Mouse (Mus musculus) spleen, postnatal 36 days (tissue): ENCODE measurements around the gene Pnpla5.
"Not testable (repeated sequence)": the region's sequence is repeated elsewhere in the genome, so short reads cannot be mapped to it uniquely, and the experiment has no call there.

Experiments
- DNase-seq, 2 experiments: peaks; one replicate each; pipeline ENCODE4 v3.0.0; 2022; ENCODE audit warnings: low spot score in 2 of 2, mixed read lengths in 1 of 2

The Pnpla5 gene

GRCm38 (mm10) chr15:84123075-84123474 lies at the start of gene Pnpla5:
TSS of gene Pnpla5 (minus strand) at chr15:84123175.
- DNase-seq, result no peak

GRCm38 (mm10) chr15:84171166-84171565 lies 48.2 kb upstream of the Pnpla5 start:
- no peak for DNase-seq

- no peak for DNase-seq
Observed at GRCm38 (mm10) chr15:84169511-84169910, 46.5 kb upstream of the Pnpla5 start.

- DNase-seq, result no peak
Observed at GRCm38 (mm10) chr15:84168170-84169161, 45.5 kb upstream of the Pnpla5 start.

- DNase-seq, result peak; percentile 54 to 68
Observed at GRCm38 (mm10) chr15:84167600-84167999, 44.6 kb upstream of the Pnpla5 start, which contains the start of gene Pnpla3. TSS of gene Pnpla3 (plus strand) at chr15:84167837.

- DNase-seq, result no peak
Observed at GRCm38 (mm10) chr15:84166818-84167217, 43.8 kb upstream of the Pnpla5 start.

GRCm38 (mm10) chr15:84161871-84162270 lies 38.9 kb upstream of the Pnpla5 start:
- no peak for DNase-seq

- DNase-seq, result not testable (repeated sequence)
Observed at GRCm38 (mm10) chr15:84157530-84157929, 34.6 kb upstream of the Pnpla5 start.

GRCm38 (mm10) chr15:84156158-84156557 lies 33.2 kb upstream of the Pnpla5 start:
- no peak for DNase-seq

GRCm38 (mm10) chr15:84140929-84141328 lies 18.0 kb upstream of the Pnpla5 start:
- DNase-seq, result no peak

GRCm38 (mm10) chr15:84140109-84140508 lies 17.1 kb upstream of the Pnpla5 start:
- no peak for DNase-seq

GRCm38 (mm10) chr15:84139592-84140005 lies 16.6 kb upstream of the Pnpla5 start:
- DNase-seq, result no peak

- no peak for DNase-seq
Observed at GRCm38 (mm10) chr15:84136473-84137415, 13.8 kb upstream of the Pnpla5 start.

GRCm38 (mm10) chr15:84135472-84135871 lies 12.5 kb upstream of the Pnpla5 start:
- DNase-seq, result no peak

GRCm38 (mm10) chr15:84133440-84133839 lies 10.5 kb upstream of the Pnpla5 start:
- no peak for DNase-seq

- no peak for DNase-seq
Observed at GRCm38 (mm10) chr15:84131971-84132370, 9.0 kb upstream of the Pnpla5 start.

- no peak for DNase-seq
Observed at GRCm38 (mm10) chr15:84131096-84131786, 8.3 kb upstream of the Pnpla5 start.

GRCm38 (mm10) chr15:84126871-84127270 lies 3.9 kb upstream of the Pnpla5 start:
- DNase-seq, result no peak

GRCm38 (mm10) chr15:84126447-84126846 lies 3.5 kb upstream of the Pnpla5 start:
- no peak for DNase-seq

- no peak for DNase-seq
Observed at GRCm38 (mm10) chr15:84124086-84124485, 1.1 kb upstream of the Pnpla5 start.

GRCm38 (mm10) chr15:84121036-84121435 lies 1.9 kb downstream of the Pnpla5 start:
- DNase-seq, result no peak
